In genomic region chr6:18170311-18170922, GRCm38 (mm10) we compare ENCODE assay signal across 7 mouse cellular contexts. TPM values are rescaled to one million over a fixed set of nuclear protein-coding genes. Genes with fewer than 3 reads are reported as not detected.
DNase-seq lines count a peak whose midpoint lies in the region; ATAC-seq lines count a peak whose summit lies in the region.

Cftr (plus strand) TSS chr6:18170687.

- peak within 1 kb of the TSS; percentile 84 for H3K4me2 ChIP-seq in forebrain, embryonic 11.5 days (ENCODE audit: low read depth, low read length, severe bottlenecking)
- peak within 1 kb of the TSS; percentile 80 for H3K4me2 ChIP-seq in kidney, embryonic 14.5 days (replicated peaks; ENCODE audit: low read depth, low read length)
- peak within 1 kb of the TSS; percentile 84 for H3K4me2 ChIP-seq in lung, embryonic 15.5 days

- H3K36me3 ChIP-seq in forebrain, embryonic 11.5 days (ENCODE audit: control insufficient read depth, insufficient read depth, low read length): no peaks in the 10 kb centered on the region
- no peaks in the 10 kb centered on the region for H3K36me3 ChIP-seq in kidney, embryonic 14.5 days (ENCODE audit: control insufficient read depth, insufficient read depth, low read length)
- H3K36me3 ChIP-seq in lung, embryonic 15.5 days: no peaks in the 10 kb centered on the region

- H3K4me3 ChIP-seq in forebrain, embryonic 11.5 days (ENCODE audit: low read depth, low read length): peak within 1 kb of the TSS; percentile 45
- peak within 1 kb of the TSS; percentile 46 for H3K4me3 ChIP-seq in kidney, embryonic 14.5 days (ENCODE audit: low read length)
- H3K4me3 ChIP-seq in lung, embryonic 15.5 days: peak within 1 kb of the TSS; percentile 50

- 0 out of 2 replicates have a peak, but pooled peaks cover 2% of the 10 kb centered on the region for H3K27me3 ChIP-seq in forebrain, embryonic 11.5 days (ENCODE audit: control insufficient read depth, insufficient read depth, low read length)
- no peaks in the 10 kb centered on the region; the same call in 1 of the 2 replicates for H3K27me3 ChIP-seq in kidney, embryonic 14.5 days (ENCODE audit: control insufficient read depth, insufficient read depth, low read length)
- no peaks in the 10 kb centered on the region for H3K27me3 ChIP-seq in lung, embryonic 15.5 days

- H3K9me3 ChIP-seq in forebrain, embryonic 11.5 days (ENCODE audit: control insufficient read depth, low read length): no peaks in the 10 kb centered on the region
- no peaks in the 10 kb centered on the region for H3K9me3 ChIP-seq in kidney, embryonic 14.5 days (ENCODE audit: control insufficient read depth, low read length)
- H3K9me3 ChIP-seq in lung, embryonic 15.5 days: no peaks in the 10 kb centered on the region

- WGBS in forebrain, embryonic 11.5 days: 1% methylated on average over 37 of the region's 45 CpGs
- WGBS in kidney, embryonic 14.5 days: 2% methylated on average over 37 of the region's 45 CpGs
- WGBS in lung, embryonic 15.5 days: under 1% methylated on average over 44 of the region's 45 CpGs

- H3K27ac ChIP-seq in forebrain, embryonic 11.5 days (ENCODE audit: low read depth, low read length): no peak within 1 kb of the TSS
- H3K27ac ChIP-seq in kidney, embryonic 14.5 days (ENCODE audit: low read depth, low read length): no peak within 1 kb of the TSS
- peak within 1 kb of the TSS; percentile 19; the same call in 1 of the 2 replicates for H3K27ac ChIP-seq in lung, embryonic 15.5 days

- peak within 1 kb of the TSS; percentile 56 for H3K9ac ChIP-seq in forebrain, embryonic 11.5 days (ENCODE audit: low read length)
- peak within 1 kb of the TSS; percentile 50 for H3K9ac ChIP-seq in kidney, embryonic 14.5 days (ENCODE audit: low read depth, low read length)
- H3K9ac ChIP-seq in lung, embryonic 15.5 days: peak within 1 kb of the TSS; percentile 46

- ATAC-seq in forebrain, embryonic 11.5 days (replicated peaks; ENCODE audit: low FRiP score): peak; percentile 87
- peak; percentile 90 for ATAC-seq in kidney, embryonic 14.5 days (ENCODE audit: low FRiP score, low TSS enrichment)
- ATAC-seq in lung, embryonic 15.5 days (ENCODE audit: borderline replicate concordance, extremely low read depth, low FRiP score, low TSS enrichment): peak; percentile 86; the same call in 1 of the 2 replicates

- 0 out of 2 replicates have a peak, but pooled peaks cover 2% of the 10 kb centered on the region for H3K4me1 ChIP-seq in forebrain, embryonic 11.5 days (replicated peaks; ENCODE audit: control insufficient read depth, insufficient read depth, low read length)
- no peaks in the 10 kb centered on the region for H3K4me1 ChIP-seq in kidney, embryonic 14.5 days (ENCODE audit: control insufficient read depth, insufficient read depth, low read length)
- H3K4me1 ChIP-seq in lung, embryonic 15.5 days: no peaks in the 10 kb centered on the region

- peak; percentile 20 for DNase-seq in urinary bladder, adult 2 months (ENCODE audit: low spot score)
- DNase-seq in urinary bladder, postnatal 10 days (ENCODE audit: low spot score): no peak
- peak; percentile 71 for DNase-seq in forebrain, embryonic 11.5 days (ENCODE audit: low spot score)
- DNase-seq in right cerebral cortex, postnatal 25 days: peak; percentile 18
- DNase-seq in cerebellum, adult 11-12 months: no peak

RNA-seq across cellular contexts. Expression of gene Cftr, which starts in this region (rescaled TPM):
- polyA plus RNA-seq in urinary bladder, adult 2 months (2012; rRNA removed): 0.06 and 0.10 TPM in 2 replicates
- polyA plus RNA-seq in forebrain, embryonic 11.5 days (2014; fragmentation: Nextera tagmentation; extraction: Ambion mirVana): not detected in 2 replicates
- 2.9 and 4.7 TPM in 2 replicates for polyA plus RNA-seq in kidney, embryonic 14.5 days (2014; fragmentation: Nextera tagmentation; extraction: Ambion mirVana)
- 6.6 and 6.7 TPM in 2 replicates for polyA plus RNA-seq in lung, embryonic 15.5 days (2015; fragmentation: Nextera tagmentation; extraction: Ambion mirVana)

Comparison
In these comparisons a context has a peak if more than half of its experiments do, and no peak if none do; other contexts are left out.
1. Peak in DNase-seq in urinary bladder, adult 2 months; RNA of the gene not detected or under 1 TPM.
2. Peak in DNase-seq, ATAC-seq, H3K4me3 ChIP-seq, H3K9ac ChIP-seq and H3K4me2 ChIP-seq in forebrain, embryonic 11.5 days; RNA of the gene not detected or under 1 TPM.